Mouse (Mus musculus): ENCODE measurements around the gene Mras. TPM values are rescaled to one million over a fixed set of nuclear protein-coding genes. Genes with fewer than 3 reads are reported as not detected.

Gene Mras
- polyA plus RNA-seq, 1 experiment from 2014 or later = 10.2 TPM

DNA sequence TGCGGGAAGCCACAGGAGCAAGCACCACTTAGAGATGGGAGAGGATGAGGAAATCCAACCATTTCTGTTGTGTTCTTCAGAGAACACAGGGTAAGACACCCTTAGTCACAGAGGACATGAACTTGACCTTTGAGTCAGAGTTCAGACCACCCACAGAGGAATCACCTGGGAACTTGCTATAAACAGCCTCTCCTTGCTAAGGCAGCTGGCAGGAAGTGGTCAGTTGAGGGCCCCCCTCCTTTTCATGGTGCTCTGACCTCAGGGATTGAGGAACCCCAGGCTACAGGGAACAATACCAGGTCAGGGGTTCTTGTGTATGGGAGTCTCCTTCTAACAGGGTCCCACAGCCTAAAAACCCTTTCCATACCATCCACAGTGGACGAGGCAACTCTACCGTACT is 20.4 kb downstream of the Mras start:
- Histone ChIP-seq H3K4me1 (replicated peaks; ENCODE audit: control insufficient read depth, insufficient read depth) (no peaks in the 10 kb centered on the region), H3K9me3 (ENCODE audit: control insufficient read depth, low read length) (no peaks in the 10 kb centered on the region), H3K27ac (replicated peaks) (no peak overlapping the region), H3K4me3 (ENCODE audit: low read depth, low read length) (no peak overlapping the region), H3K27me3 (ENCODE audit: control insufficient read depth, insufficient read depth, low read length) (no peaks in the 10 kb centered on the region), H3K4me2 (replicated peaks; ENCODE audit: low read depth) (no peak overlapping the region), H3K9ac (ENCODE audit: low read length) (no peak overlapping the region), H3K36me3 (ENCODE audit: control insufficient read depth, insufficient read depth, low read length) (no peaks in the 10 kb centered on the region)
- TF ChIP-seq EP300 (optimal IDR thresholded peaks at IDR 0.05) = no peak
- no peak for TF ChIP-seq CTCF (IDR thresholded peaks at IDR 0.05; ENCODE audit: low read depth)
- WGBS = 70% methylated on average over 3 of the region's 3 CpGs
- DNase-seq (ENCODE audit: low spot score) (no peak), ATAC-seq (ENCODE audit: low FRiP score, low TSS enrichment) (0 out of 2 replicates have a peak, but pooled peaks have one; percentile 18)

- no peaks in the 10 kb centered on the region for H3K27me3 ChIP-seq (ENCODE audit: control insufficient read depth, insufficient read depth, low read length)
- H3K4me1 ChIP-seq (replicated peaks; ENCODE audit: control insufficient read depth, insufficient read depth) = no peaks in the 10 kb centered on the region
- TF ChIP-seq EP300 (optimal IDR thresholded peaks at IDR 0.05) = no peak
- H3K9me3 ChIP-seq (ENCODE audit: control insufficient read depth, low read length) = no peaks in the 10 kb centered on the region
- no peaks in the 10 kb centered on the region for H3K36me3 ChIP-seq (ENCODE audit: control insufficient read depth, insufficient read depth, low read length)
- no peak overlapping the region for H3K9ac ChIP-seq (ENCODE audit: low read length)
- 88% methylated on average over 4 of the region's 4 CpGs for WGBS
- ATAC-seq (ENCODE audit: low FRiP score, low TSS enrichment) (no peak), DNase-seq (ENCODE audit: low spot score) (no peak)
- no peak overlapping the region for H3K4me3 ChIP-seq (ENCODE audit: low read depth, low read length)
- H3K27ac ChIP-seq (replicated peaks) = no peak overlapping the region
- H3K4me2 ChIP-seq (replicated peaks; ENCODE audit: low read depth) = no peak overlapping the region
These were observed 25.4 kb downstream of the Mras start for GRCm38 (mm10) chr9:99411785-99412184.

GRCm38 (mm10) chr9:99411093-99411492 is 26.1 kb downstream of the Mras start:
- no peak overlapping the region for H3K9ac ChIP-seq (ENCODE audit: low read length)
- no peaks in the 10 kb centered on the region for H3K27me3 ChIP-seq (ENCODE audit: control insufficient read depth, insufficient read depth, low read length)
- TF ChIP-seq CTCF (IDR thresholded peaks at IDR 0.05; ENCODE audit: low read depth) (no peak), EP300 (optimal IDR thresholded peaks at IDR 0.05) (no peak)
- 94% methylated on average over 5 of the region's 5 CpGs for WGBS
- no peaks in the 10 kb centered on the region for H3K36me3 ChIP-seq (ENCODE audit: control insufficient read depth, insufficient read depth, low read length)
- H3K9me3 ChIP-seq (ENCODE audit: control insufficient read depth, low read length) = no peaks in the 10 kb centered on the region
- ATAC-seq (ENCODE audit: low FRiP score, low TSS enrichment) = no peak
- H3K27ac ChIP-seq (replicated peaks) = no peak overlapping the region
- H3K4me3 ChIP-seq (ENCODE audit: low read depth, low read length) = no peak overlapping the region
- no peak for DNase-seq (ENCODE audit: low spot score)
- no peaks in the 10 kb centered on the region for H3K4me1 ChIP-seq (replicated peaks; ENCODE audit: control insufficient read depth, insufficient read depth)
- no peak overlapping the region for H3K4me2 ChIP-seq (replicated peaks; ENCODE audit: low read depth)

- no peak for ATAC-seq (ENCODE audit: low FRiP score, low TSS enrichment)
- H3K4me2 ChIP-seq (replicated peaks; ENCODE audit: low read depth) = no peak overlapping the region
- no peaks in the 10 kb centered on the region for H3K4me1 ChIP-seq (replicated peaks; ENCODE audit: control insufficient read depth, insufficient read depth)
- no peak overlapping the region for H3K4me3 ChIP-seq (ENCODE audit: low read depth, low read length)
- WGBS = 85% methylated on average over 3 of the region's 3 CpGs
- no peak overlapping the region for H3K9ac ChIP-seq (ENCODE audit: low read length)
- no peak for DNase-seq (ENCODE audit: low spot score)
- no peak for TF ChIP-seq CTCF (IDR thresholded peaks at IDR 0.05; ENCODE audit: low read depth)
- TF ChIP-seq EP300 (optimal IDR thresholded peaks at IDR 0.05) = no peak
- no peaks in the 10 kb centered on the region for H3K9me3 ChIP-seq (ENCODE audit: control insufficient read depth, low read length)
- H3K27me3 ChIP-seq (ENCODE audit: control insufficient read depth, insufficient read depth, low read length) = no peaks in the 10 kb centered on the region
- no peak overlapping the region for H3K27ac ChIP-seq (replicated peaks)
- no peaks in the 10 kb centered on the region for H3K36me3 ChIP-seq (ENCODE audit: control insufficient read depth, insufficient read depth, low read length)
These were observed 27.9 kb downstream of the Mras start for GRCm38 (mm10) chr9:99409280-99409679.

- no peaks in the 10 kb centered on the region for H3K4me1 ChIP-seq (replicated peaks; ENCODE audit: control insufficient read depth, insufficient read depth)
- no peaks in the 10 kb centered on the region for H3K9me3 ChIP-seq (ENCODE audit: control insufficient read depth, low read length)
- no peak overlapping the region for H3K4me2 ChIP-seq (replicated peaks; ENCODE audit: low read depth)
- no peak for DNase-seq (ENCODE audit: low spot score)
- H3K4me3 ChIP-seq (ENCODE audit: low read depth, low read length) = no peak overlapping the region
- no peak overlapping the region for H3K9ac ChIP-seq (ENCODE audit: low read length)
- no peak overlapping the region for H3K27ac ChIP-seq (replicated peaks)
- no peaks in the 10 kb centered on the region for H3K27me3 ChIP-seq (ENCODE audit: control insufficient read depth, insufficient read depth, low read length)
- no peaks in the 10 kb centered on the region for H3K36me3 ChIP-seq (ENCODE audit: control insufficient read depth, insufficient read depth, low read length)
- TF ChIP-seq CTCF (IDR thresholded peaks at IDR 0.05; ENCODE audit: low read depth) = no peak
- TF ChIP-seq EP300 (optimal IDR thresholded peaks at IDR 0.05) = no peak
- no peak for ATAC-seq (ENCODE audit: low FRiP score, low TSS enrichment)
- WGBS = 74% methylated on average over 9 of the region's 9 CpGs
These were observed 35.8 kb downstream of the Mras start for GRCm38 (mm10) chr9:99401288-99401974.

GRCm38 (mm10) chr9:99400781-99401180 is 36.4 kb downstream of the Mras start:
- Histone ChIP-seq H3K36me3 (ENCODE audit: control insufficient read depth, insufficient read depth, low read length) (no peaks in the 10 kb centered on the region), H3K27me3 (ENCODE audit: control insufficient read depth, insufficient read depth, low read length) (no peaks in the 10 kb centered on the region), H3K9me3 (ENCODE audit: control insufficient read depth, low read length) (no peaks in the 10 kb centered on the region), H3K9ac (ENCODE audit: low read length) (no peak overlapping the region), H3K4me1 (replicated peaks; ENCODE audit: control insufficient read depth, insufficient read depth) (no peaks in the 10 kb centered on the region), H3K4me3 (ENCODE audit: low read depth, low read length) (no peak overlapping the region), H3K4me2 (replicated peaks; ENCODE audit: low read depth) (no peak overlapping the region), H3K27ac (replicated peaks) (no peak overlapping the region)
- DNase-seq (ENCODE audit: low spot score) = no peak
- no peak for TF ChIP-seq EP300 (optimal IDR thresholded peaks at IDR 0.05)
- TF ChIP-seq CTCF (IDR thresholded peaks at IDR 0.05; ENCODE audit: low read depth) = no peak
- no peak for ATAC-seq (ENCODE audit: low FRiP score, low TSS enrichment)
- 58% methylated on average over 6 of the region's 6 CpGs for WGBS
